Mouse (Mus musculus) MEL (cell line): ENCODE measurements around the gene Madd. TPM values are rescaled to one million over a fixed set of nuclear protein-coding genes. Genes with fewer than 3 reads are reported as not detected.
"Not testable (repeated sequence)": the region's sequence is repeated elsewhere in the genome, so short reads cannot be mapped to it uniquely, and the experiment has no call there.

ENCODE experiments used
- DNase-seq: peaks from one replicate; pipeline ENCODE4 v3.0.0; 2011; ENCODE audit warnings: low read depth, low spot score
- H3K27ac ChIP-seq: 2 replicates; pipeline ENCODE4 v1.5.1; 2012; ENCODE audit warnings: low read depth, mild to moderate bottlenecking, control low read depth, low read length, moderate library complexity; ENCODE audit not compliant: control insufficient read depth
- H3K27me3 ChIP-seq, 2 experiments: fragments of 150-350 bp in 1 of 2; sonication (generic) in 1 of 2; 2 replicates each; pipeline ENCODE4 v1.6.1; 2012; ENCODE audit warnings: low read length in 2 of 2, mild to moderate bottlenecking in 2 of 2, improper control_type of control experiment in 1 of 2, moderate library complexity in 1 of 2; ENCODE audit not compliant: insufficient read depth in 2 of 2, control insufficient read depth in 1 of 2
- H3K36me3 ChIP-seq, 2 experiments: 2 replicates each; pipeline ENCODE4 v1.6.1; 2012 to 2014; ENCODE audit warnings: low read length in 2 of 2, improper control_type of control experiment in 1 of 2, inconsistent platforms in 1 of 2, mild to moderate bottlenecking in 1 of 2; ENCODE audit not compliant: insufficient read depth in 2 of 2, control insufficient read depth in 1 of 2
- H3K4me1 ChIP-seq, 2 experiments: fragments of 150-350 bp in 1 of 2; sonication (generic) in 1 of 2; 2 replicates each; pipeline ENCODE4 v1.6.1; 2012; ENCODE audit warnings: low read length in 2 of 2, improper control_type of control experiment in 1 of 2, mild to moderate bottlenecking in 1 of 2; ENCODE audit not compliant: insufficient read depth in 2 of 2, control insufficient read depth in 1 of 2
- H3K4me3 ChIP-seq, 2 experiments: fragments of 150-350 bp in 1 of 2; sonication (generic) in 1 of 2; 2 replicates each; pipeline ENCODE4 v1.5.1; 2012; ENCODE audit warnings: low read depth in 2 of 2, low read length in 2 of 2, mild to moderate bottlenecking in 2 of 2, moderate library complexity in 2 of 2, control low read depth in 1 of 2, improper control_type of control experiment in 1 of 2; ENCODE audit not compliant: control insufficient read depth in 1 of 2, insufficient read depth in 1 of 2
- H3K79me2 ChIP-seq: 2 replicates; pipeline ENCODE4 v1.6.1; 2012; ENCODE audit warnings: mild to moderate bottlenecking, low read length, moderate library complexity; ENCODE audit not compliant: control insufficient read depth, poor library complexity, insufficient read depth
- H3K9ac ChIP-seq: 2 replicates; pipeline ENCODE4 v1.6.1; 2012; ENCODE audit warnings: low read depth, mild to moderate bottlenecking, control low read depth, low read length, moderate library complexity; ENCODE audit not compliant: control insufficient read depth, poor library complexity, severe bottlenecking
- H3K9me3 ChIP-seq: fragments of 150-350 bp; sonication (generic); replicated peaks from 2 replicates; pipeline ENCODE4 v1.6.1; 2012; ENCODE audit warnings: mild to moderate bottlenecking, low read length, improper control_type of control experiment, moderate library complexity; ENCODE audit not compliant: insufficient read depth
- BHLHE40 ChIP-seq: IDR thresholded peaks from 2 replicates; pipeline ENCODE4 v1.6.1; 2012; ENCODE audit warnings: low read depth, mild to moderate bottlenecking, inconsistent platforms, low read length, improper control_type of control experiment, borderline replicate concordance
- CTCF ChIP-seq, 3 experiments: IDR thresholded peaks in 2 of 3; conservative IDR thresholded peaks in 1 of 3; 2 replicates each; pipeline ENCODE4 v1.5.1; 2011 to 2012; ENCODE audit warnings: low read length in 3 of 3, low read depth in 2 of 3, mild to moderate bottlenecking in 2 of 3, improper control_type of control experiment in 1 of 3, inconsistent platforms in 1 of 3, mixed read lengths in 1 of 3, moderate library complexity in 1 of 3; ENCODE audit not compliant: control insufficient read depth in 1 of 3, insufficient read depth in 1 of 3, poor library complexity in 1 of 3, severe bottlenecking in 1 of 3
- ELF1 ChIP-seq: IDR thresholded peaks from 2 replicates; pipeline ENCODE4 v1.6.1; 2014; ENCODE audit warnings: low read depth, mild to moderate bottlenecking, inconsistent platforms, low read length, improper control_type of control experiment, moderate library complexity
- EP300 ChIP-seq, 2 experiments: IDR thresholded peaks; 2 replicates each; pipeline ENCODE4 v1.6.1; 2011; ENCODE audit warnings: improper control_type of control experiment in 2 of 2, low read length in 2 of 2, low read depth in 1 of 2, mild to moderate bottlenecking in 1 of 2
- ETS1 ChIP-seq: IDR thresholded peaks from 2 replicates; pipeline ENCODE4 v1.6.1; 2012; ENCODE audit warnings: low read depth, mild to moderate bottlenecking, inconsistent platforms, low read length, improper control_type of control experiment, moderate library complexity
- GABPA ChIP-seq: IDR thresholded peaks from 2 replicates; pipeline ENCODE4 v1.6.1; 2012; ENCODE audit warnings: low read depth, mild to moderate bottlenecking, inconsistent platforms, low read length, improper control_type of control experiment, moderate library complexity
- HCFC1 ChIP-seq: IDR thresholded peaks from 2 replicates; pipeline ENCODE4 v1.6.1; 2012; ENCODE audit warnings: low read depth, mild to moderate bottlenecking, inconsistent platforms, low read length, improper control_type of control experiment, moderate library complexity
- JUND ChIP-seq: IDR thresholded peaks from 2 replicates; pipeline ENCODE4 v1.6.1; 2011; ENCODE audit warnings: low read depth, mild to moderate bottlenecking, improper control_type of control experiment, low read length
- MAFK ChIP-seq: IDR thresholded peaks from 2 replicates; pipeline ENCODE4 v1.6.1; 2011; ENCODE audit warnings: low read depth, mild to moderate bottlenecking, low read length, improper control_type of control experiment, borderline replicate concordance
- MAZ ChIP-seq: IDR thresholded peaks from 2 replicates; pipeline ENCODE4 v1.6.1; 2012; ENCODE audit warnings: low read depth, mild to moderate bottlenecking, inconsistent platforms, low read length, improper control_type of control experiment
- POLR2AphosphoS5 ChIP-seq: IDR thresholded peaks from 2 replicates; pipeline ENCODE4 v1.6.1; 2012; ENCODE audit warnings: low read depth, borderline replicate concordance, mild to moderate bottlenecking, inconsistent platforms, low read length, moderate library complexity, mixed read lengths
- RAD21 ChIP-seq: IDR thresholded peaks from 2 replicates; pipeline ENCODE4 v1.6.1; 2011; ENCODE audit warnings: mild to moderate bottlenecking, low read depth, low read length, improper control_type of control experiment
- SMC3 ChIP-seq: IDR thresholded peaks from 2 replicates; pipeline ENCODE4 v1.6.1; 2011; ENCODE audit warnings: low read depth, low read length, improper control_type of control experiment
- TBP ChIP-seq: IDR thresholded peaks from 2 replicates; pipeline ENCODE4 v1.8.0; 2011; ENCODE audit warnings: low read depth, low read length, improper control_type of control experiment
- USF1 ChIP-seq: IDR thresholded peaks from 2 replicates; pipeline ENCODE4 v1.6.1; 2014; ENCODE audit warnings: low read depth, mild to moderate bottlenecking, inconsistent platforms, low read length, improper control_type of control experiment, moderate library complexity
- USF2 ChIP-seq, 2 experiments: IDR thresholded peaks; 2 replicates each; pipeline ENCODE4 v1.6.1; 2011 to 2012; ENCODE audit warnings: improper control_type of control experiment in 2 of 2, low read length in 2 of 2, borderline replicate concordance in 1 of 2, inconsistent platforms in 1 of 2, low read depth in 1 of 2, mild to moderate bottlenecking in 1 of 2; ENCODE audit not compliant: insufficient read depth in 1 of 2
- ZKSCAN1 ChIP-seq: IDR thresholded peaks from 2 replicates; pipeline ENCODE4 v1.6.1; 2012; ENCODE audit warnings: low read depth, mild to moderate bottlenecking, inconsistent platforms, low read length, improper control_type of control experiment, moderate library complexity
- ZMIZ1 ChIP-seq: IDR thresholded peaks from 2 replicates; pipeline ENCODE4 v1.6.1; 2012; ENCODE audit warnings: low read depth, mild to moderate bottlenecking, inconsistent platforms, low read length, improper control_type of control experiment, moderate library complexity
- polyA plus RNA-seq, 2 experiments: library from polyadenylated mRNA; stranded (reverse) in 1 of 2; unstranded in 1 of 2; fragments of >175 nt in 1 of 2; fragments of >200 nt in 1 of 2; gene quantifications; 2 replicates each; pipeline versions ENCODE4 v1.2.1 to v1.2.4; 2012; ENCODE audit warnings: low replicate concordance in 2 of 2, low read depth in 1 of 2; ENCODE audit not compliant: insufficient read length in 2 of 2, insufficient read depth in 1 of 2, missing spikeins in 1 of 2
- total RNA-seq: library from RNA; depleted of rRNA; stranded (reverse); fragments of 300-350 nt; gene quantifications from 2 replicates; pipeline ENCODE4 v1.2.3, GENCODE M21; 2012

Gene Madd
- total and polyA plus RNA-seq, 3 experiments = 17.5 to 27.4 TPM; not detected in 1

DNA sequence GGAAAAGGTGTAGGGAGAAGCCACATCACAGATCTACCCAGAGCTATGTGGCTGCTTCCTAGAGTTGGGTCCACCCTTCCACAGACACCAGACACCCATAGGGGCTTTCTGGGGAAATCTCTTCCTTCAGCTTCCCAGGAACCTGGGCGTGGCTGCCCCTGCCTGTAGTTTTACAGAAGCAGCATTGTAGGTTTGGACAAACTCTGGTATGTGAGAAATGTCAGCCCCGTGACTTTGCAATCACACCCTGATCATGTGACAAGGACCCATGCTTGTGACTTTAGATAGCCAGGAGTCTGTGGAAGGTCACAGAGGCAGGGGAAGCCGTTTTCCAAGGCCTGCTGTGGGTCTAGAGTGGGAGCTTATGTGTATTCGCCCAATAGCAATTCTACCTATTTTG lies 71.1 kb downstream of the Madd start:
- Histone ChIP-seq H3K36me3 (peaks cover 0 to 6% of the 10 kb centered on the region in 2 experiments; a peak in 2 of 4 replicates), H3K27me3 (no peaks in the 10 kb centered on the region), H3K79me2 (peaks cover 2% of the 10 kb centered on the region; the same call in 1 of the 2 replicates), H3K27ac (no peak overlapping the region), H3K4me3 (no peak overlapping the region), H3K9ac (no peak overlapping the region), H3K4me1 (peaks cover 0 to 5% of the 10 kb centered on the region in 2 experiments; a peak in 2 of 4 replicates), H3K9me3 (no peaks in the 10 kb centered on the region)
- TF ChIP-seq USF1 (peak; percentile 63), JUND (no peak)
- no peak for DNase-seq

DNA sequence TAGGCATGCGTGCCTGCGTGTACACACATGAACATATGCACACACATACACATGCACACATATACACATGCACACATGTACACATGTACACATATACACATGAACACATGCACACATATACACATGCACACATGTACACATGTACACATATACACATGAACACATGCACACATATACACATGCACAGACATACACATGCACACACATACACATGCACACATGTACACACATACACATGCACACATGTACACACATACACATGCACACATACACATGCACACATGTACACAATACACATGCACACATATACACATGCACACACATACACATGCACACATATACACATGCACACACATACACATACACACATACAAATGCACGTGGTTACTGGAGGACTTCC lies 71.8 kb downstream of the Madd start:
- peak; percentile 94 for TF ChIP-seq POLR2AphosphoS5
- not testable (repeated sequence) for H3K27me3 ChIP-seq, DNase-seq, H3K4me3 ChIP-seq, H3K79me2 ChIP-seq, H3K9me3 ChIP-seq, H3K27ac ChIP-seq, H3K36me3 ChIP-seq, H3K9ac ChIP-seq, H3K4me1 ChIP-seq

DNA sequence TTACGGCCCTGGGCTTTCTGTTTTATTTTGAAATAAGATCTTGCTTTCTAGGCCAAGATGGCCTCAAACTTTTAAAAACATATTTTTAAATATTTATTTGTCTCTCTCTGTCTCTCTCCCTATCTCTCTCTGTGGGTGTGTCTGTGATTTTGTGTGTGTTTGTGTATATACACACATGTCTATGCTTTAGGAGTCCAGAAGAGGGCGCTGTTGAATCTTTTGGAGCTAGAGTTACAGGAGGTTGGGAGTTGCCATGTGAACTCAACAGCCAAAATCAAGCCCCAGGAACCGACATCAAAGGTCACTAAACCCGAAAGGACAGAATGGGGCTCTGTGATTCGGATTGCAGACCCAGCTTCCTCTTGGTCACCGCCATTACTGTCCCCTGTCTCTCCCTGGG lies 73.2 kb downstream of the Madd start:
- Histone ChIP-seq H3K36me3 (peaks cover 2 to 6% of the 10 kb centered on the region in 2 experiments), H3K9me3 (no peaks in the 10 kb centered on the region), H3K79me2 (peaks cover 5% of the 10 kb centered on the region; the same call in 1 of the 2 replicates), H3K27me3 (no peaks in the 10 kb centered on the region), H3K27ac (no peak overlapping the region), H3K4me3 (no peak overlapping the region), H3K4me1 (peaks cover 0 to 1% of the 10 kb centered on the region in 2 experiments; a peak in 2 of 4 replicates), H3K9ac (no peak overlapping the region)
- TF ChIP-seq MAZ = no peak
- no peak for TF ChIP-seq HCFC1
- no peak for TF ChIP-seq ZKSCAN1
- no peak for TF ChIP-seq POLR2AphosphoS5
- peak; percentile 20 to 49 (median 27); a peak in 4 of 6 replicates for TF ChIP-seq CTCF (IDR thresholded peaks at IDR 0.05 in 2 of 3, conservative IDR thresholded peaks at IDR 0.05 in 1 of 3; ENCODE audit: control insufficient read depth in 1 of 3, insufficient read depth in 1 of 3, low read depth in 2 of 3, low read length in 3 of 3, poor library complexity in 1 of 3, severe bottlenecking in 1 of 3)
- peak; percentile 11 for TF ChIP-seq RAD21
- no peak for TF ChIP-seq GABPA
- TF ChIP-seq SMC3 = peak; percentile 11; the same call in 1 of the 2 replicates
- no peak for TF ChIP-seq MAFK
- no peak for TF ChIP-seq ELF1
- TF ChIP-seq USF2 (IDR thresholded peaks at IDR 0.05; ENCODE audit: borderline replicate concordance in 1 of 2, insufficient read depth in 1 of 2, low read depth in 1 of 2, low read length in 2 of 2) = no peak
- no peak for TF ChIP-seq ZMIZ1
- TF ChIP-seq JUND = no peak
- TF ChIP-seq ETS1 = no peak
- no peak for TF ChIP-seq EP300 (IDR thresholded peaks at IDR 0.05; ENCODE audit: low read depth in 1 of 2, low read length in 2 of 2)
- TF ChIP-seq BHLHE40 = no peak
- TF ChIP-seq TBP = no peak
- peak; percentile 55 for DNase-seq
